Mouse (Mus musculus) ES-Bruce4 (cell line): ENCODE data around the gene Gnb2.

Experiments used
- CTCF ChIP-seq: IDR thresholded peaks from one replicate; pipeline ENCODE4 v1.8.1; 2011; ENCODE audit warnings: low read depth, low read length
- EP300 ChIP-seq: IDR thresholded peaks from 2 replicates; pipeline ENCODE4 v1.6.1; 2011; ENCODE audit warnings: low read depth, low read length; ENCODE audit not compliant: insufficient read depth
- POLR2A ChIP-seq: IDR thresholded peaks from one replicate; pipeline ENCODE4 v1.8.1; 2011; ENCODE audit warnings: low read length; ENCODE audit not compliant: insufficient read depth

DNA sequence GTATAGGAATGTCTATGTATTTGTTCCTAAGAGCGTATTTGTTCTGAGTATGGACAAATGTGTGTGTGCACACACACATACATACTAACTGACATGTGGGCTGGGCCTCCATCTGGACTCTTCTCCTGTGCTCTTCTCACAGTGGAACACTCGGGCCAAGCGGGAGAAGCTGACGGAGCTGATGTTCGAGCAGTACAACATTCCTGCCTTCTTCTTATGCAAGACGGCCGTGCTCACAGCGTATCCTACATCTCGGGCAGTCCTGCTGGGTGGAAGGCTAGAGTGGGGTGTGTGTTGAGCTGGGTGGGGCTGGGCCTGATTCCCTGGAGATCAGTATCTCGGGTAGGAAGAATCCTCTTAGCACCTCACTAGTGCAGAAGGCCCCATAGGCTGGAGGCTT is 29.7 kb upstream of the Gnb2 start:
- TF ChIP-seq CTCF = no peak
- TF ChIP-seq EP300 = no peak
- no peak for TF ChIP-seq POLR2A
